Mouse (Mus musculus) kidney, adult 11 months (tissue): ENCODE results near the gene Vegfa.

Source experiments
- DNase-seq: peaks from one replicate; pipeline ENCODE4 v3.0.0; 2022

Vegfa gene

DNA sequence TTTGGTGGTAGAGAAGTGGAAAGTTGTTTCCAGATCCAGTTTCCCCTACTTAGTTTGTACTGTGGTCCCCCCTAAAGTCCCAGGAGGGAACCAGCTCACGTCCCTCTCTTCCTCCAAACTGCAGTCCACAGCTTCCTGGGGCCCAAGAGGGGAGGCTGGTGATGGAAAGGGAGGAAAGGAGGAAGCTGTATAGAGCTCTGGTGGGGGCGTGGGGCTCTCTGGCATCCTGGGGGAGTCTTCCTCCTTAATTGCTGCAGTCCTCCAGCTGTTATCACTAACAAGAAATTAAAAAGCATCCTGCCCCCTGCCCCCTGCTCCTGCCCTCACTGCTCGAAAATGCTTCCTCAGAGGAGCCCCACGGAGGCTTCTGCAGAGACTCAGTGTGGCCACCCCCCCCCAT, 17.4 kb upstream of the Vegfa start:
- DNase-seq, result no peak

DNA sequence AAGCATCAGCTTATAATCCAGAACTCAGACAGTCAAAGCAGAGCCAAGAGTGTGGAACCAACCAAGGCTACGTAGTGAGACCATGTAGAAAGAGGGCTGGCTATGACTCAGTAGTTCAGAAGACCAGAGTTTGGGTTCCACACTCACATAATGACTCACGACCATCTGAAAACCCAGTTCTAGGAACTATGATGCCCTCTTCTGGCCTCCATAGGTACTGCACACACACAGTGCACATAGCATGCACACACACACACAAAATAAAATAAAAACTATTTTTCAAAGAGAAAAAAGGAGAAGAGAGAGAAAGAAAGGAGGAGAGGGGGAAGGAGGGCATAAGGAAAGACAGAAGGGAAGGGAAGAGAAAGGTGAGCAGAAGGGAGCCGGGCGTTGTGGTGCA, 16.0 kb upstream of the Vegfa start:
- no peak for DNase-seq

DNA sequence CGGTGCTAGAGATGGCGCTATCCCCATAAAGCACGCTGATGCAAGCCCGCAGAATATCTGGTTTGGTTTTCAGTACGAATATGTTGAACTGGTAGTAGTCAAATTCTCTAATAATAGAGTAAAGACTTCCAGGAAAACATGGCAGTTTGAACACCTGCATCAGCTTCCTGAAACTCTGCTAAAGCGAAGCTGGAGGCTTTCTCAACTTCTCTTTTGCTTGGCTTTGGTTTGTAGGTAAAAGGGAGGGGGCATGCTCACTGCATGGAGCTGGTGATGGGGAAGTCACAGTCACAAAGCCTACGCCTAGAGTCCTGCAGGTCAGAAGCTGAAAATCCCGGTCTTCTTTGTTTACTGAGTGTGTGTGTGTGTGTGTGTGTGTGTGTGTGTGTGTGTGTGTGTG, 13.6 kb upstream of the Vegfa start:
- no peak for DNase-seq

DNA sequence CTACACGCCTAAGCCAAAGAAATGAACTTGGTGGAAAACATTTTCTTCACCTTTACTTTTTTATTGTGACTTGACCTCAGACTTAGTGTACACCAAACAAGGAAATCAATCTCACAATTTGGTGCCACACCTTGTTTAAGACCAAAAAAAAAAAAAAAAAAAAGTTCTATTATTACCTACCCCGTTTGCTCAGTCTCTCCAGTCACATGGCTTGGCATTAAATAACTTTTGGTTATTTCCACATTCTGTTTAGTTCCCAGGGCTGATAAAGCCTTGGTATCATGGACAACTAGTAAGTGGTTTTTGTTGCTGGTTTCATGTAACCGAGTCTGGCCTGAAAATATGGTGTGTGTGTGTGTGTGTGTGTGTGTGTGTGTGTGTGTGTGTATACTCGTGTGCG, 12.8 kb upstream of the Vegfa start:
- DNase-seq, result no peak

DNA sequence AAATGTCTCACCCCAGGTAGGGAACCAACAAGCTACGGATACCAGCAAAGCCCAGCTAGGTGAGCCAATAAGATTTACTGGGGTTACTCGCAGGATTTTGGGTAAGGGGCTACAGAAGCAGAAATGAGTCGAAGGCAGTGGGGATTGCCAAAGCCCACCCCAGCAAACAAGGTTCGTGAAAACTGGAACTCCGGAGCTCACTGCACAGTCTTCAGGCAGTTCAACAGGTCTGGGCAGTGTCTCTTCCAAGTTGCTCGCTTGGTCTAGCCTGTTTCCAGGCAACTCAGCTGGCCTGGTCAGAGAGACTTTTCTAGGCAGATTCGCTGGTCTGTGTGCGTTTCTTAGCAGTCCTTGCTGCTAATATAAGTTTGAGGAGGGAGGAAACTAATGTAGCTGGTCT, 10.0 kb upstream of the Vegfa start:
- no peak for DNase-seq

DNA sequence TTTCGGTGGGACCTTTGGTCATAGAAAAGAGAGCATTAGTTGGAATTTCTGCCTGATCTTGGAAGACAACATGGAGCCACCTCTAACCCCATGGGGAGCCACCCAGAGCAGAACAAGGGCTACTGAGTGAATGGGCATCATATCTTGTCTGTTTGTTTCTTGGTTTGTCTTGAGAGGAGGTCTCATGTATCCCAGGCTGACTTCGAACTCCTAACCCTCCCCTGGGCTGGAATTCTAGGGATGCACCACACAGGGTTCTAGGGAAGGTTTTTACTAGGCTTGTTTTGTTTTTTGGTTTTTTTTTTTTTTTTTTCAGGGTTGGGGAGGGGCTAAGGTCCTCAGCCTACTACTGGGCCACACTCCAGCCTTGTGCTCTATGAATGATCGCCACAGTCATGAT, 9.5 kb upstream of the Vegfa start:
- DNase-seq, result no peak

DNA sequence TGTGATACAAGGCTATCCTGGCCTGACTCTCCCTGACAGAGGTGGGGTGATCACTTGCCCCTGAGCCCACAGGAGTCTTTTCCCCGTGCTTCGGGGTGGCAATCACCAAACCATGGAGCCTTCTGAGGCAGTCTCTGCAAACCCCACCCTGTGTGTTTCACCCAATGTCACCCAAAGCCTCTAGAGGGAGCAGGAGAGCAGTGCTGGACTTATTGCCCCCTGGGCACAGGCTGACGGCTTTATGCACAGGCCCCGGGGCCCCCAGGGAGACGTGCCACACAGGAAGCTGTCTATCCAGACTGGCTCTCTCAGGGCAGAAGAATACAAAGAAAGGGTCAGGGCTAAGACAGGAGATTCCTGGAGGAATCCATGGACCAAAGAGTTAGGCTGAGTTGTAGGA, 9.1 kb upstream of the Vegfa start:
- no peak for DNase-seq

DNA sequence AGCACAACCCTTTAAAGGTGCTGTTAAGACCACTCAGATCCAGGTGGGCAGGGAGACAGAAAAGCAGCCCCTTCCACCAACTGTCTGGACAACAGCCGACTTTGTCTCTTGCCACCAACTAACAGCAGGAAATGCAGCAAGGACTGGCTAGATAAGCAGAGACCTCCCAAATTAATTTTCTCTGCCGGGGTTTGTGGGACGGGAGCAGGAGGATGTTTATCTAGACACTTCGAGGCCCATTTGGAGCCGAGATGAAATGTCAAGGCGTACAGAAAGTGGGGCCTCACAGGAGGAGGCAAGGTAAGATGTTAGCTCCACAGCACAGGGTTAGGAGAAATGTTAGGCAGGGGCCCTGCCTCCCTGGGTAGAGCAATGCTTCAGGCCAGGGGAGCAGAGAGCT, 8.4 kb upstream of the Vegfa start:
- no peak for DNase-seq

DNA sequence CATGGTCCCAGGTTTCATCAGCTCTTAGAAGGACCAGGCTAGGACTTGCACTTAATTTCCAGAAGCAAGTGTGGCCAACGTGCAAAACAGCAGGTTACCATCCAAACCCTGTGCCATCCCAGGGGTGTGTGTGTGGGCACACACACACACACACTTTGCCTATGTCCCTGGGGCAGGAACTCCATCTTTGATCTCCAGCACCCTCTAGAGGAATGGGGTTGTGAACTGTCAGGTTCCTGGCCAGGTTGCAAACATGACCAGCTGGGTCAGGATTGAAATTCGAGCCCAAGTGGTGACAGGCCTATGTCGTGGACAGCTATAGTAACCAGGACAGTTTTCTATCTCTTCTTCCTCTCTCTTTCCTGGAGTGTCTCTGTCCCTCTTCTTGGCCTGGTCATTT, 6.7 kb upstream of the Vegfa start:
- DNase-seq, result no peak

DNA sequence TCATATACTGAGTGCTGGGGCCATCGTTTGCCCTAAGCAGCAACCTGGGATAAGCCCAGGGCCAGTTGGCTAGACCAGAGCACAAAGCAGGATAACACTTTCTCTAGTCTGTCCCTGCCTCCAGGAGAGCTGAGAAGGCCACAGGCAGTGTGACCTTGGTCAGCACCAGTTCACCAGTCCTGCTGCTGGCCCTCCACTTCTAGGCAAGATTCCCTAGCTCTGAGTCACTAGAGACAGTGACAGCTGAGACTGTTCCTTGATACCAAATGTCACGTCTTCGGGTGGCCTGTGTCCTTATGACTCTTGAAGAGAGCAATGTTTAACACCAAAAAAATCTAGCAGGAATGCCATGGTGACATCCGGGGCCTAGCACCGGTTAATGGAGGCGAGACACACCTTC, 4.2 kb upstream of the Vegfa start:
- no peak for DNase-seq

DNA sequence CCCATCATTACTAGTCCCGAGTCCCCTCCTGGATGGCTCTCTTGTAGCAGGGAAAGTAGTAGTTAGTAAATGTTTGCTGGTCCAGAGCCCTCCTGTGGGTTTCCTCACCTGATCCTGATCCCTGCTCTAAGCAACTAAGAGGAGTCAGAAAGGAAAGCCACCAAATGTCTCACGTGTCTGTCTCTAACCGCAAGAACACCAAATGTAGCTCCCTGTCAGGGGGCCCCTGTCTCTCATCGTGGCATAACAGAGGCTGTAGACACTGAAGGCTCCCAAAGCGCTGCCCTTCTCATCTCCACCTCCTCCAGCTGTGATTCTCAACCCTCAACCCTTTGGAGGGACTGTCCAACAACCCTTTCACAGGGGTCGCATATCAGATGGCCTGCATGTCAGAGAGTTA, 1.9 kb upstream of the Vegfa start:
- no peak for DNase-seq

DNA sequence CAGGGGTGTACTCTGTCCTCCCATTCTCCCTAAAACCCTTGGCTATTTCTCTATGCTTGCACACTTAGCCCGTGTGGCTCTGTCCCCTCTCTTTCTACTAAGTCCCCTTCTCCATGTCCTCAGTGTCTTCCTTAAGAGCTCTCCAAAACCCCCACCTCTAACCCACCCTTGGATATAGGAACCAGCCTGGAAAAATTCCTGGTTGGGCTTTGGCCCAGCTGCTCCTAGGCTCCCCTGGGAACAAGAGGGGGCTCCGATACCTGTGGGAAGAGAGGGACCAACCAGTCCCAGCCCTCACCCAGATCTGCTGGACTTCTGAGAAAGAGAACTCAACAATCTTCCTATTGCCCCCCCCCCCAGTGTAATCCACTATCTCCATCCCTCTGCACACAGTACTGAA, 1.4 kb upstream of the Vegfa start:
- no peak for DNase-seq

DNA sequence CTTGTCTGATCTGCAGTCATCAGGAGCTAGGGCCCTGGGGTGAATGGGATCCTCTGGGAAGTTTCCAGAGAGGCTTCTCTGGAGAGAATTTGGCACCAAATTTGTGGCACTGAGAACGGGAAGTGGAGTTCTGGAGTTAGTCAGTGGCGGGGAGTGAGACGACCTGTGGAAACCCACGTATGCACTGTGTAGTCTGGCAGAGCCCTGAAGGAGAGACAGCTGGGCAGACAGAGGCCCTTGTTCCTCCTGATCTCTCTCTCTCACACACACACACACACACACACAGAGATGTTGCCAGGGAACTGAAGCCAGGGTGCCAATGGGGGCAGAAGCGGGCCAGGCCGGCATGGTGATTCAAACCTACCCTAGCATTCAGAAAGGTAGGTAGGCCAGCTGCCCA, 953 bp upstream of the Vegfa start:
- no peak for DNase-seq

DNA sequence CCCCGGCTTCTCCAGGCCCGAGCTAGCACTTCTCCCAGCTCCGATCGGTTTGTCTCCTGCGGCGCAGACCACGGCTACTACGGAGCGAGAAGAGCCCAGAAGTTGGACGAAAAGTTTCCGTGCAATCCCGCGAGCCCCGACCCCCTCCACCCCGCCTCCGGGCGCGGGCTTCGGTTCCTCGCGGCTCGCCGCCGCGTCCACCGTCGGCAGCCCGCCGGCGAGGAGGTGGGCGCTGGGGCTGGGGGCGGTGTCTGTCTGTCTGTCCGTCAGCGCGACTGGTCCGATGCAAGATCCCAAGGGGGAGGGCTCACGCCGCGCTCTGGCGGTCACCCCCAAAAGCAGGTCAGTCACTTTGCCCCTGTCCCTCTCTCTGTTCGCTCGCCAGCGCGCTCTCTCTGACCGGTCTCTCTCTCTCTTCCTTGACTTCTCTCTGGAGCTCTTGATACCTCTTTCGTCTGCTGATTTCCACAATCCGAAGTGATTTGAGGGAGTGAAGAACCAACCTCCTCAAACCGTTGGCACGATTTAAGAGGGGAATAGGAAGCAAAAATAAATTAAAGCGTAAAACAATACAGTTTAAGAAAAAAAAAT, 453 bp downstream of the Vegfa start:
- DNase-seq, result peak; percentile 71

DNA sequence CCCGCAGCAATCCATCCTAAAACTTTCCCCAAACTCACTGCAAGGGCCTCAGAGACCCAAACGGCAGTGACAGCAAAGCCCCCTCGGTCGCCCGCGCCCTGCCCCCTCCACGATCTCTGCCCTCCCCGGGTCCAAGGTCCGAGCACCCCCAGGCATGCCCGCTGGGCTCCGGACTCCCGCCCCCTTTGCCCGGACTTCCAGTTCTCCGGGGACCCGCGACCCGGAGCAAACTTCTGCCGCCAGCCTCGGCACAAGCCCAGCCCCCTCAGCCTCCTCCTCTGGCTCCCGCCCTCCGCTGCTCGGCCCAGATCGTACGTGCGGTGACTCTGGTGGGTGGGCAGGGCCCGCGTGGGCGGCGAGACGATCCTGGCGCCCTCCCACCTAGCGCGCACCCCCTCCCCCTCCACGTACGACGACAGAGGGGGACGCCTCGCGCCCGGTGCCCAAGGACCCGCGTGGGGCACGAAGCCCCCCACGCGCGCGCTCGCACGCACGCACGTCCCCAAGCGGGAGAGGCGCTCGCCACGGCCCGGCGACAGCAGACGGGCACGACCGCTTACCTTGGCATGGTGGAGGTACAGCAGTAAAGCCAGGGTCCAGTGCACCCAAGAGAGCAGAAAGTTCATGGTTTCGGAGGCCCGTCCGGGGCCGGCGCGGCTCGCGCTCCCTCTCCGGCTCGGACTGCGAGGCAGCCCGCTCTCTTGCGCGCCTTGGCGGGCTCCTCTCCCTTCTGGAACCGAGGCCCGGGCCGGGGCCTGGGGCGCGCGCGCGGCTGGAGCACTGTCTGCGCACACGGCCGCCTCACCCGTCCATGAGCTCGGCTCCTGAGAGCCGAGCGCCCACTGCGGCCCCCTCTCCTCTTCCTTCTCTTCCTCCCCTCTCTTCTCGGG, 1.2 kb downstream of the Vegfa start:
- DNase-seq, result peak; percentile 91

DNA sequence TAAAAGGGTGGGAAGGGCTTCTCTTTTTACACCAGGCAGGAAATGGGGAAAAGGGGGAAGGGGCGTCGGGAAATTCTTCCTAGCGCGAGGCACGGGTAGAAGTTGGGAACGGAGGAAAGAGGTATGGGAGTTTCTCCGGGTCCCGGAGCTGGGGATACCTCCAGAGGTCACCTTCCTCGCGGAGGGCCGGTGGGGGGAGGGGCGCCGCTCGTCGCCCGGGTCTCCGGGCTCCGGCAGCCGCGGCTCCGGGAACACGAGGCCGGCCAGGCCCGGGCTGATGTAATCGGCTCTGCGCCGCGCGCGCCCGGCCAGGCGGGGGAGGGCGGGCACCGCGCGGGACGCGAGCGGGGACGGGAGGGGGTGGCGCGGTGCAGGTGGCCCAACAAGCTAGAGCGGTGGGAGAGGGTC, 1.8 kb downstream of the Vegfa start:
- no peak for DNase-seq

DNA sequence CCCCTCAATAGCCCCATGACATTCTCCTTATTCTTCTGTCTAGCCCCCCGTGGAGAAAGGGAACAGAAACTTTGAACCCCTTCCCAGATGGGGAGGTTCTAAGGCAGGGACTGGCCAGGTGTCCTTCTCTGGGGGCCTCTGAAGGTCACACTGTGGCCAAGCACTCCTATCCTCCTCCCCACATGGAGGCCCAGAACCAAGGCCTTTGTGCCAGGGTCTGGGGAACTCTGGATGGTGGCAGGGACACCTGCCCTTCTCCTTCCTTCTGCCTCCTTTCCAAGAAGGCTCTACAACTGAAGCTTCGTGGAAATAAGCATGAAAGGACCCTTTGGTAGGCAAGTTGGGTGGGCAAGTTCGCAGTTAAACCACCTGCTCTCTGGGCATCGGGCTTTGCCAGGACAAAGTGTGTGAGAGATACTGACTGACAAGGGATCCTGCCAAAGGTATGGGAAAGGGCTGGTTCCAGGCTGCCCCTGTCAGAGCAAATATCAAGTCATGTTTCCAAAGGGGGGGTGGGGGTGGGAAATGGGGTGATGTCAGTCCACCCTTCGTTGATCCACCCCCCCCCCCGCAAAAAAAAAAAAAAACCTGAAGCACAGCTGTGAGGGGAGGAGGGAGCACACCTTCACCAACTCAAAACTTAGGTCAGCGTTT, 2.5 kb downstream of the Vegfa start:
- peak; percentile 53 for DNase-seq

DNA sequence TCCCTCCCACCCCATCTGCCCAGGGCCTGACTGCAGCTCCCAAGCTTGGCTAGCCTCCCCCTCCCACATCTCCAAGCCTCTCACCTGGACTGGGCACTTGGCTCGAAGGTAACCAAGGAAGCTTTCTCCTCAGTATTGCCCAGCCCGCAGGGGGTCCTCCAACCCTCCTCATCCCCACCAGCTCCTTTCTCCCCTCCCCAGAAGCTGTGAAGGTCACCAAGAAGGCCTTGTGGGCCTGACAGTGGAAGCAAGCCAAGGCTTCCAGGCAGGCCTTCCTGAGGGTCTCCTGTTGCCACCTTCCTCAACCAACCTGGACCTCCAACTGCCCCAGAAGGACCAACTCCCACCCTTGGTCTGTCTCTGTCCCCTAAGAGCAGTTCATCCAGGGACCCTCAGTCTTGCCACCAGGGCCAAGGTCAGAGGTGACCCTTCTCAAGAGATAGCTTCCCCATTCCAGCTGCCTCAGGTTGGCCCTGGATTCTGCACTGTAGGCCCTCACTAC, 3.1 kb downstream of the Vegfa start:
- DNase-seq, result no peak

DNA sequence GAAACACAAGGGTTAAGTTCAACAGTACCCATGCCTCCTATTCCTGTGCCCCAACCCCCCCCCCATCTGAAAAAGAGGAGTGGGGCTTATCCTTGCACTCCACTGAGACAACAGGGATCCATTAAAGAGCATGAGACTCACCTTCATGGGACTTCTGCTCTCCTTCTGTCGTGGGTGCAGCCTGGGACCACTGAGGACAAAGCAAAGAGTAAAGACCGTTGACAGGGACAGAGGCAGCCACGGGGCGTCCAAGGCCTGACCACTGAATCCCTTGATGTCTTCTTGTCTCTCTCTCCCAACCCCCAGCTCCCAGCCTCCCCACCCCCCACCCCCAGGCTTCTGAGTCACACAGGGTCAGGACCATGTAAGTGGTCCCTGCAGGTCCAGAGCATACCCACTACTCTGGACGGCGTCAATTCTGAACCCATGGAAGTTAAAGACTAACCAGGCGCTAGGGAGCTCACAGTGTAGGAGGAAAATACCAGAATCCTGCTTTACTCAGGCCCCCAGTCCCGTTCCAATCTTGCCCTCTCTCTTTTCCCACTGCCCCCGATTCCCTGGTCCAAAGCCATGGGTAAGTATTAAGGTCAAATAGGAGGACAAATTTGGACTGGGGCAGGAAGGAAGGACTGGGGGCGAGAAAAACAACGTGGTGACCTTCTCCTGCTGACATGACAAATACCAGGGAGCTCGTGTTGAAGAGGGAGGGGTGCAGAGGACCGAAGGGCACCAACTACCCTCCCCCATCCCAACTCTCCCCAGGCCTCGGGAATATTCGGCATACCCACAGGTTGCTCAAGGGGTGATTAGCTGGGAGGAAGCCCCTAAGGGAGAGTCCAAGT, 3.7 kb downstream of the Vegfa start:
- peak; percentile 88 for DNase-seq

DNA sequence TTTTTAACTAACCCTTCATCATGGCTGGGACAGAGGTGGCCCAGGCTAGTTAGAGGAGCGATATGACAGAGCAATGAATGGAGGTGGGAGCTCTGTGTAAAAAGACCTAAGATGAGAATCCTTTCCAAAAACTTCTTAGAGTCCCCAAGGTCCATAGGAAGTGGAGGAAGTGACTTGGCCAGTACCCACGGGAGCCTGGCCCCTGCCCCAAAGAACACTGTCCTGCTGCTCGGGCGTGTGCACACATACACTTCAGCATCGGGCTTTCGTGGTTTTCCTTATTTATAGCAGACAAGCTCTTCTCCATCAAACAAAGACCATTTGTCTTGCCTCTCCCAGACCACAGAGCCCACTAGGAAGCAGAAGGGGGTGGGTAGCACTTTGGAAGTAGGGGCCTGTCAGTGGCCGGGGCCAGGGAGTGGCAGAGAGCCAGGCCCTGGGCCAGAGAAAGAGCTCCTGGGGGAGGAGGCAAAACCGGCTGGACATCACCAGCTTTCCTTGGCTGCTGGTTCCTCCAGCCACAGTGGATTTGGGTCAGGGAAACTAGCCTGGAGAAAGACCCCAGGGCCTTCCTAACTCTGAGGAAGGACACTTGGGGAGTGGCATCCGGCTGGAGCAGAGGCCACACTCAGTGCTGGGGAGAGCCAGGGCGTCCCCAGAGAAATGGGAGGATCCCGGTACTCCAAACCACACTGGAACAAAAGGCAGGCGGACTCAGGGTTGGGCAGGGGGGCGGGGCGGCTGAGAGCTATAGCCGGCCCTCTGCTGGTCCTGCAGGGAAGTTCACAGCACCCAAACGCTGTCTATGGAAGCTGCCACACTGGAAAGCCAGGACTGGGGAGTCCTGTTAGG, 4.9 kb downstream of the Vegfa start:
- DNase-seq, result peak; percentile 75

DNA sequence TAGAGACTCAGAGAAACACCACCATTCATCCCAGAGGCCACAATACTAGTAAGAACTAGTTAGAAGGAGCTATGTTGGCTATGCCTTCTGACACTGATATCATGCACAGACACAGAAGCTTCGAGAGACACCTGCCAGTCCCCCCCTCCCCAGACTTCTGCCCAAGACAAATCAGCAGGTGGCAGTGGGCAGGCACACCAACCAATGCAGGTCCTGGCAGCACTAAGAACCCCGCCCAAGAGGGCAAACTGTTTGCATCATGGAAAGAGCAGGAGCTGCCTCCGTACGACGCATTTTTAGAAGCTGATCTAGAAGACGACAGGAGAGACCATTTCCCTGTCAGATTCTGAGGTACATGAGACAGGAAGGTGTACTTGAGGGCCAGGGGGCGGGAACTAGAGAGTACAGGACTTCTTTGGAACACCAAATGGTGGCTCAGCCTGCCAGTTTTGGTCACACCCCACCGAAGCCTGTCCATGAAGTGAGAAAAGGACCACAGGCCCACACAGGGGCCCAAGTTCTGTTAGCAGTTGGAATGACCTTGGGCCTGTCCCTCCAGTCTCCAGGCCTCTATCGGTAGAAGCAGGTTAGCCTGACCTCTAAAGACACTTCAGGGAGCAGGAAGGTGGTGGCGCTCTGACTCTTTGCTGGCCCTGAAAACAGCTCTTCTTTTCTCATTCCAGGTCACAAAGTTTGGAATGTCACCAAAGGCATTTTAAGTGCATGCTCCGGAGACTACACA, 6.1 kb downstream of the Vegfa start:
- DNase-seq, result peak; percentile 60
